Mouse (Mus musculus): ENCODE measurements at regions not wholly inside any gene's neighbourhood (a gene's known extent, or its start where the extent isn't known, plus 50 kb on each side); places are given as distances from the start of the nearest gene placed in this dataset.
A peak's percentile ranks its signal among the peaks of the same experiment; 100 is the strongest.

DNA sequence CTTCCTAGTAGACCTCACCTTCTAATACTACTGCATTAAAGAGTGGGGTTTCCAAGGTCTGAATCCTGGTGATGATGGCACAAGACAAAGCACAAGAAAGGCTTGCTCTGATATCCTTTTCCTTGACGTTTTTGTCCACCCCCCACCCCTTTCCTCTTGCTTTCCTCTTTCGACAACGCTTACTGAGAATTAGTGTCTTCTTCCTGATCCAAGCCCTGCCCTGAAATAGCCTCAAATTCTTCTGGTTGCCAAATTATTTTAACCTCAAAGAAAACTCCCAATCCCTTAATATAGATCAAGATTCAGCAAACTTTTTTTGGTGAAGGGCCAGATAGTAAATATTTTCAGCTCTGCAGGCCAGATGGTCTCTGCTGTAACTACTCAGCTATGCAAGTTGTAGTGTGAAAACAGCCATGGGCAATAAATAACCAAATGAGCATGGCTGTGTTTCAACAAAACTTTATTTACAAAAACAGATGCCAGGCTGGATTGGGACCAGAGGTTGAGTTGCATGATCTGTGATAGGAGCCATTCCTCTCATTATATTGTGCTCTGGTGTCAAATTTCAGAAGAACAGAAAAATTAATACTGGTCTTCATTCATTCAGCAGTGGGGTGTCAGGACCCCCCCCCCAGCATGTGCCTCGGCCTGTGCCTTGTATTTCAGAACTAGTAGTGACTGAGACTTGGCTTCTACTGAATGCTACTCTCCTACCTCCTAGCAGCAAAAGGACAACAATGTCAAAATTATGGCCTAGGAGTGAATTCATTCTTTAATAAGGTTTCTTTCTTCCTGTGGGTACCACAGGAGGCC, 218.5 kb upstream of the Nrip1 start:
- DNase-seq (ENCODE audit: low spot score), result peak; percentile 82

DNA sequence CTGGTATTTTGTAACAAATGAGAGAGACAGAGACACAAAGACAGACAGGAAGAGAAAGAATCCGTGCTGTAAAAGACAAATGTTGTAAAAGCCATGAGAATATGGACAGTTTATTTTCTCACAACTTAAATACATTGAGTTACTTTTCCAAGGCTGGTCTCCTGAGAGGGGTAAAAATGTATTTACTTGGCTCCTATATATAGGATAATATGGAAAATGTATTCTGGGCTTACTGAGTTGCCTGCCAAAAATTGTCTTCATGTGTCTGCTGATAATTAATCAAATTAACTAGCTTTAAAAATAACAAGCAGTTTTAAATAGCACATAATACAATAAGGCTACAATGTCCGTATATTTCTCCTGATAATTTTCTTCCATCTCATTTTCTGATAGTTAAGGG, 216.2 kb upstream of the Nrip1 start:
- no peak for DNase-seq (ENCODE audit: low spot score)

DNA sequence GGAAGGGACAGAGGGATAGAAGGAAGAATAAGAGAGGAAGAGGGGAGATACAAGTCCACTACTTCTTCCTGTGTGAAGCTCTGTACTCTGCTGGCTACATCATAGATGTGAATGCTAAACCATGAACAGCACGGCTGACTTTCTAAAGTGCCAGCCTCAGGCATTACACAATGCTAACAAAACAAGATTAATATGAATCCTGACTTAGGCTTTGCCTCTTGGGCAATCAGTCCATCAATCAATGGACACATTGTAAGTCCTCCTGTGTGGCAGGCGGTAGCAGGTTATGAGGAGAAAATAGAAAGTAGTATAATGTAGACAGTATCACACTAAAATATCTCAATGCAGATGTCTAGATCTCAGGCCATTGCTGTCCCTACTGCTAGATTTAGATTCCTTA, 203.6 kb upstream of the Nrip1 start:
- peak; percentile 52 for DNase-seq (ENCODE audit: low spot score)

DNA sequence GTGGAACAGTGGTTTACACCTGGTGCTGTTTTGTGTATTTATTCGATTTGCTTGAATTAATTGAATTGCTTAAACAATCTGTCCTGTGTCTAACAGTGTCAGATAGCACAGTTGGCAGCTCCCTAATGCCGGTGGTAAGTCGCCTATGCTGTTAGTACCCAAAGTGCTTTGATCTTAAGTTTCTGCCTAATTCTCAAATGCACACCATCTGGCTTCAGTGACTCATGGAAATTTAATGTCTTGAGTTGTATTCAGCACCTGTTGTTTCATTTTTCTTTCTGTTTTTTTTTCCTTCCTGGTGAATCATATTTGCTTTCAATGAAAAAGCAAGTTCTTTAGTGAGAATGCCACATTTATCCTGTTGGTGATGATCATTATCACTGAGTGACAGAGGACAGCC, 201.7 kb upstream of the Nrip1 start:
- no peak for DNase-seq (ENCODE audit: low spot score)

DNA sequence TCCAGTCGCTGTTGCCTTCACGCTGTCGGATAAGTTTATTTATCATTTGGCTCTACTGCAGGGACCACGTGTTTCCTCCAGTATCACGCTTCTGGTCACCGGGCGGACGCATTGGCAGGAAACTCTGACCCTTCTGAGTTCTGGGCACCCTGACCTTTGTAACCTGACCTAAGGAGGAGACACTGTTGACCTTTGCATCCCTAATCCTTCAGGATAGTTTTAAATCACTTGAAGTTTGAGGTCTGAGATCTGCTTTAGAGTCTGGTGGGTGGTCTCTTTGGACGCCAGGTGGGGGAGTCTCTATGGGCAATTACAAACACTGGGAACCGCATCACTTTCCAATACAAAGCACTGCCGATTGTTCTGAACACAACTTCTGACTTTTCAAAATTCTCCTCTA, 192.6 kb upstream of the Nrip1 start:
- no peak for DNase-seq (ENCODE audit: low spot score)

DNA sequence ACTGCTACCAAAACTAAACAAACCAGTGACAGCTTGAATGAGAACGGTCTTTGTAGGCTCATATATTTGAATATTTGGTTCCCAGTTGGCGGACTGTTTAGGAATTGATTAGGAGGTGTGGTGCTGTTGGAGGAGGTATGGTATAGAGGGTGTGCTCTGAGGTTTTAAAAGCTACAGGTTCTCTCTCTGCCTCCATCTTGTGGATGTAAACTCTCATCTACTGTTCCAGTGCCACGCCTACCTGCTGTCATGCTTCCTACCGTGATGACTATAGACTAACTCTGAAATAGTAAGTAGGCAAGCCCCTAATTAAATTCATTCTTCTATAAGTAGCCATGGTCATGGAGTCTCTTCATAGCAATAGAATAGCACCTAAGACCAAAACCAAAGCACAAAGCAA, 181.2 kb upstream of the Nrip1 start:
- DNase-seq (ENCODE audit: low spot score), result no peak

DNA sequence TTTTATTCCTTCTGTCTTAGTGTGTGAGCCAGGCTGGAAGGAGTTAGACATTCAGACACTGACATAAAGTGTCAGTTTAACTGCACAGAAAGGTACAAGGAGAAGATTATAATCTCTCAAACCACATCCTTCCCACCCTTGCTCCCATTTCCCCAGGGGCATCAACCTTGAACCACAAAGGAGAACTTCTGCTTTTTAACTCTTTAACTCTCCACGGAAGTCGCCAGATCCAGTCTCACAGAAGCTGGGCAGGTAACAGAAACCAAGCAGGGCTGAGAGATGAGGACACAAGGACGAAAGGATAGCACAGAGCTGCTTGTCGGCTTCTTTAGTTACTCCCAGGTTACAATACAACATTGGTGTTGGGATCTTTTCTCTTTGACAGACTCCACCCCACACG, 176.0 kb upstream of the Nrip1 start:
- no peak for DNase-seq (ENCODE audit: low spot score)

DNA sequence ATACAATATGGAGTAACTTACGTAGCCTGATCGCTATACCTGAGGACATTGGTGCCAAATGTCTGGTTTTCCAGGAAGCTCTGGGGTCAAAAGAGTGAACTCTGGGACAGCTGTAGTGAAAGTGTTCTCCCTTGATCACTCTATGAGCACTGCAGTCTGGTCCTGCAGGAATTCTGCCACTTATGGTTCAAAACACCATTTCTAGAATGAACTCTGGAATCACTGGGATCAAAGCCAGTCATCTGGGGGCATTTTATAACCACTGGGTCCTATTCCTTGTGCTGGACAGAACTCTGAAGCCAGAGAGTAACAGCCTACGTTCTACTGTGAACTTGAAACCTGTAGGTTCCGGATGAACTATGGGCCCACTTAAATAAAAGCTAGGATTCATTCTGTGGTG, 173.5 kb upstream of the Nrip1 start:
- DNase-seq (ENCODE audit: low spot score), result peak; percentile 39

DNA sequence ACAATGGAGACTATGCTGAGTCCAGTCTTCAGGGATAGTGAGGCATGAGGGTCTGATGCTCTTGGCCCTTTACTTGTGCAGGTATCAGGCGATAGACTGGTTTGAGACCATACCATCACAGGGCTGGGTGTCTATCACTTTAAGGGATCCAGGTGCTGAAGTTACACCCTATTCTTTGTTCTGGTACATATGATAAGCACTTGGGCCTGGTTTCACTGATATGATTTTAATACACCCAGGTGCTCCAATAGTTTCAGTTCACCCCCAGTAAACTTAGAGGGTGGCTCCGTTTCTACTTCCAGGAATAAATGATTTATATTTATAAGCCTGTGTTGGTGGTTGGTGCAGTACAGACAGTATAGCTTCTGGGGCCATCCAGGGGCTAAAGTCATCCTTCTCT, 173.0 kb upstream of the Nrip1 start:
- no peak for DNase-seq (ENCODE audit: low spot score)

DNA sequence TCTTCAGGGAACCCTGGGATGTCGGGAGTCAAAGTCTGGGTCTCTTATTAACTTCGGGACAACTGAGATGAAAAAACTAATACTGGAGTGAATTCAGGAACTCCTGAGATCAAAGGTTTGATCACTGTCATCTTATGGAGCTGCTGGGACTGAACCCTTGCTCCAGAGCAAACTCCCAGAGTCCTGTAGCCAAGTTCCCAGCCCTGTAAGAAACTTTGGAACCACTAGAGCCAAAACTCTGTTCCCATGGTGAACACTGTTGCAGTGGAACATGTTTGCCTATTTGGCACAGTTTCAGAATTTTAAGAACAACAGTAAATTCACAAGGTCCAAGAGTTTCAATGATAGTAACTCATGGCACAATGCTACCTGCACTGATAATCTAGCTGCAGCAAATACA, 172.3 kb upstream of the Nrip1 start:
- peak; percentile 86 for DNase-seq (ENCODE audit: low spot score)

DNA sequence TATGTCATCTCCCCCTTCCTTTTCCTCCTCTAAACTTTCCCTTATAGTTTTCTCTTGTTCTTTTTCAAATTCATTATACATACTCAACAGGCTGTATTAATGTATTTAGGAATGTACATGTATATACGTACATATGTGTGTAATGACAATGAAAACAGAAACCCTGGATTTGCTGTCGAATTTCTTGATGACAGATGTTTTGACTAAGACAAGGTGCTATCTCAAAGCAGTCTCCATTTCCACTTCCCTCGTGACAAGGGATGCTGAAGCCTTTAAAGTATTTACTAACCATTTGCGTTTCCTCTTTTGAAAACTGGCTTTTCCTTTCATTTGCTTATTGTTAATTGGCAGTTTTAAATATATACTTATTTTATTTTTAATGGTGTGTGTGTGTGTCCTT, 171.3 kb upstream of the Nrip1 start:
- DNase-seq (ENCODE audit: low spot score), result no peak

DNA sequence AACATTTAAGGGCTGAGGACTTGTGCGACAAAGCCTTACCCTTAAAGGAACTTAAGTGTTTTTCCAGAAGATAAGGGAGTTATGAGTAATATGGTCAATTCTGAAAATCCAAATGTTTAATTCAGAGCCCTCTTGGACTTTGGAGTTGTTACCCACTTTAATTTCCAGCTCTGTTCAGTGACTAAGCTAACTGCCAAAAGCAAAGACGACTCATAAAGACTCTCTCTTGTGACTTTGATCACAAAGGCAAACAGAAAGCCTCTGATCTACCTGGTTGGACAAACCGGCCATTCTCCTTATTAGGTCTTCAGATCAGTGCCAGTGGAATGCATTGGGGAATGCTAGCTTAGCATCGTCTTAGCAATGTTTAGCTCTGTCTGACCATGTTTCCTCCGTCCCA, 167.3 kb upstream of the Nrip1 start:
- no peak for DNase-seq (ENCODE audit: low spot score)

DNA sequence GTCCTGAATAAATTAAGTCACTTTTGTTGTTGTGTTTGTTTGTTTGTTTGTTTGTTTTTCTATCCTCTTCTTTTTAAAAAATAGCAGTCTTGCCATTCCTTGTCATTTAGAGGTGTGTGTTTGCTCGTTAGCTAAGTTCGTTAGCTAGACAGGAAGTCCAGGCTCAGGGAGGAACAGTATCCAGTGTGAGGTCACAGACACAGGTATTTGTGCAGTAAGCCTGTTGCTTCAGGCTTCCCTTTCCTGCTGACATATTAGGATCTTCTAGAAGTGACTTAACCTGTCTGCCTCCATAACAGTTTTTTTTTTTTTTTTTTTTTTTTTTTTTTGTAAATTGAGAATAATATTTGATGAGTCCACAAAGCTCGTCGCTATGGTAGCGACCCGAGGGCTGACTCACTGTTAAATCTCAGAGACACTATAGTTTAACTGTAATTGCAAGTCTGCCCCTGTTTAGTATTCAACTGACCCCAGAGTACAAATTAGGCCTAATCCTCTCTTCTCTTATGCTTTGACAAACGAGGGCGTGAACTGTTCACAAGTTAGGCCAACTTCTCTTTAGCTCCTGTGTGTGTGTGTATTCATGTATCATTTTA, 166.8 kb upstream of the Nrip1 start:
- no peak for DNase-seq (ENCODE audit: low spot score)

DNA sequence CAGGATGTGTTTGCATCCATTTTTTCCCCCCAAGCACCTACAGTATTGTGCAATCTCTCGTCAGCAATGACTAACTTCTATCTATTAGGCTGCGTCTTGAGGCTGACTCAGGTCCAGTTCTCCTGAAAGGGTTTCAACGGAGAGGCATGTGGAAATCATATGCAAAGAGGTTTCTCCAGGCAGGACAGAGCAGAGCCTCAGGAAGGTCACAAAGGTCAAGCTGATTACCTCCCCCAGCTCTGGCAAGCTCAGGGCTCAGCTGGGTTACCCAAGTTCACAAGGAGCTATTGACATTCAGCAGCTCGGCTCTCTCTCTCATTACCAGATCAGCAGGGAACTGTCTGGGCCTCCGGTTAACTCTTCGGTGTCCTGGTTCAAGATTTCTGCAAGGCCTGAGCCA, 166.0 kb upstream of the Nrip1 start:
- peak; percentile 61 for DNase-seq (ENCODE audit: low spot score)

DNA sequence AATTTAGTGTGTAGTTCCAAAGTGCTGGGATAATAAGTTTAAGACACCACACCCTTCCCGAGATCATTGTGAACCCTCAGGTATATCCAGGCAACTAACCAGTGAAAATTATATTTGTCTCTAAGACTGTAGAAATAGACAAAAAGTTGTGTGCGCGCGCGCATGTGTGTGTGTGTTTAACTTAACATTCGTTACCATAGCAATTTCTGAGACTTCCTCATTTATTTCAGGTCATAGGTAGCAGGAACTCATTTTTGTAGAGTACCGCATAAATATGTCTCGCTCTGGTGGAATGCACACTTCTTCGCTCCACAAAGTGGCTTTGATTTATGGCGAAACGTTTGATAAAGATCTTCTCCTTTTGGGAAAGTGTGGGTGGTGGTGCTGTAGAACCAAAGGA, 164.2 kb upstream of the Nrip1 start:
- DNase-seq (ENCODE audit: low spot score), result no peak

DNA sequence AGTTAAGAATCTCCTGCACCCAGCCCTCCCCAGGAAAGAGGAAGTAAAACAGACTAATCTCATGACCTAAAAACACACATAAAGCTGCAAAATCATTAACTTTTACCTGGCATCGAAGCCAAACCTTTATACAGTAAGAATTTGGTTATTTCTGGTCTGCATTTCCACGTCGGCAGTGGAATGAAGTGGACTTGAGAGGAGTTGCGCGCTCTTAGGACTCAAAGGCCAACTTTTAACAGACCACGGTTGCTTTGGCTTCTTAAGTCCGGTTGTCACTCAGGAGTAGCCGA, 159.2 kb upstream of the Nrip1 start:
- DNase-seq (ENCODE audit: low spot score), result no peak

DNA sequence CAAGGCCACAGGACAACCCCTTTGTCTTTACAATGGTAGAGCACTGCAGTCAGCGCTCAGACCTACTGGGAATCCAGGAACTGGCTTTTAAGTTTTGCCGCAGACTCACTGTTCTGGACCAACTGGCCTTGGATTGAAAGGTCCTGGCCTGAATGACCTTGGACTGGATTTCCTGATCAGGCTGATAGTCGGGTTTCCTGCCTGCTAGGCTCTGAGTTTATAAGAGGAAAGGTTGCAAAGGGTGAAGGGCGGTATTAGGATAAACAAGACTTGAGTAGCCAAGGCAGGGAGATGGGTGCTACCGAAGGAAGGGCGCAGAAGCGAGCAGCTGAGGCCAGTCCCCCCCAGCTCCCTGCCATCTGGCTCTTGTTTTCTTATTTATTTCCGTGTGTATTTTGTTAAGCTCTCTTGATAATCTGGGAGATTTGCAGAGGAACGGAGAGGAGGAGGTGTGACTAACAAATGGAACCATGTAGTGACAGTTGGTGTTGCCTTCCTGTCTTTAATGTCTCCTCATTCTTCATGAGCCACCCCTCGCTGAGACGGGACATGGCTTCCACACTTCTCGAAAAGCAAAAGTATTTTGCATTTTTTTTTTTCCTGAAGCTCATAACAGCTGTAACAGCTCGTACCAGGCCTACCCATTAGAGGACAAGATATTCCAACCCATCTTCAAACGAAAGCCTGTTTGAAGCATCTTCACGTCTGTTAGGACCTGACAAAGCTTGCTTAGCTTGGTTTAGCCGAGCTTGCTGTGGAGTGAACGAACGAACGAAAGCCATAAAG, 158.7 kb upstream of the Nrip1 start:
- no peak for DNase-seq (ENCODE audit: low spot score)

DNA sequence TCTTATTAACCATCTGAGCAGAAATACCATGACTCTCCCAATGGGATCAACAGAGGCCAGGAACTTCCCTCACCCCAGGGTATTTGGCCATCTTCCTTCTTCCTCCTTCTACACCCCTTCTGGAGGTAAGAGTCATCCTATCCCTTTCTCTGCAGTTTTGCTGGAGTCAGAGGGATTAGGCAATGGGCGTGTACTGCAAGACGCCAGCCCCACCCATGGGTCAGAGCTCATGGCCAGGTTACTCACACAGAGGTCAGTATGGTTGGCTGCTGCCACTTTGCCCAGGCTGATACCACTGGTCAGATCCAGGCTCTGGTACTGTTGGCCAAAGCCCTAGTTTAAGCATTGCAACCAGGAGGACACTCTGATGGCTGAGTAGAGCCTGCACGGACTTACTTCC, 157.3 kb upstream of the Nrip1 start:
- DNase-seq (ENCODE audit: low spot score), result no peak

DNA sequence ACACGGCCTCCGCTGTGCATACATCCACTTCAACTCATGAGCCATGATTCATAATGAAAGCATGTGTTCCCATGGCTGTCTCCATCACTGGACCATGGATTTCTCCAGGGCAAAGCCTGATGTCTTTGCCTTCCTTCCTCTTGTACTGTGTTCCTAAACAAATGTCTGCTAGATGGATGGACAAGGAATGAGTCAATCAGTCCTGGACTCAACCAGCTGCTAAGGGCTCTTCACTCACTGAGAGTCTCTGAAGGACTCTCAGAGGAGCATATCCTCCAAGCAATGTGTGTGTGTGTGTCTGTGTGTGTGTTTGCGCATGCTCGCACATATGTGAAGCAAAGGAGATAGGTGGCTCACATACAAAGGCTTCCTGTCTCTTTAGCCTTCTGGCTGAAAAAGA, 156.0 kb upstream of the Nrip1 start:
- no peak for DNase-seq (ENCODE audit: low spot score)

DNA sequence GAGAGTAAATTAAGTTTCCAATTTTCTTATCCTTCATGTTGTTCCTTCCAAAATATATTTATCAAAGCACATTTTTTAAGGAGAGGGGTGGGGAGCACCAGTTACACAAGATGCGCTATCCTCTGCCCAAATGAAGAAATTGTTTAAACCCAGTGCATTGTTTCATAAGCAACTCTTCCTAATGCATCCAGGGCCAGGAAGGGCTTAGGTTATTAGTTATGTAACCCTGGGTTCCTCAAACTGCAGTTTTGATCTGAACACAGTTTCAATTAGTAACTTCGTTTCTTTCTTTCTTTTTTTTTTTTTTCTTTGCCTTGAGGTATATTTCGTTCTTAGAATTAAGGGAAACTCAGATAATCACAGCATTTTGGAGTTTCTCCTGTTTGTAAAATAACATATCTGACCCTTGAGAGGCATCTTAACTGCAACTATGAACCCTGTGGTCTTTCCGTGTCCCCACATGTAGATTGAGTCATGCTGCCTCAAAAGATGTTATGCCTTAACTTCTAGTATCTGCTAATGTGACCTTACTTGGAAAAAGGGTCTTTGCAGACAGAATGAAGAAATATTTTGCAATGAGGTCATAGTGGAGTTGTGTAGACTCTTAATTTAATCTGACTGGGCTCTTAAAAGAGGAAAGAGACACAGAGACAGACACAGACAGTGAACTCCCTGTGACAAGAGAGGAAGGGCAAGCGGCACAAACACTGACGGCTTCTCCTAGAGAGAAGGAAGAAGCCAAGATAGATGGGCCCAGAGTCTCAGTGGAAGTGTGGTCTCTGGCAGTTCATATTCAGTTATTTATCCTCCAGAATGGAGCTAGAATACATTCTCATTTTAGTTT, 153.7 kb upstream of the Nrip1 start:
- peak; percentile 78 for DNase-seq (ENCODE audit: low spot score)

DNA sequence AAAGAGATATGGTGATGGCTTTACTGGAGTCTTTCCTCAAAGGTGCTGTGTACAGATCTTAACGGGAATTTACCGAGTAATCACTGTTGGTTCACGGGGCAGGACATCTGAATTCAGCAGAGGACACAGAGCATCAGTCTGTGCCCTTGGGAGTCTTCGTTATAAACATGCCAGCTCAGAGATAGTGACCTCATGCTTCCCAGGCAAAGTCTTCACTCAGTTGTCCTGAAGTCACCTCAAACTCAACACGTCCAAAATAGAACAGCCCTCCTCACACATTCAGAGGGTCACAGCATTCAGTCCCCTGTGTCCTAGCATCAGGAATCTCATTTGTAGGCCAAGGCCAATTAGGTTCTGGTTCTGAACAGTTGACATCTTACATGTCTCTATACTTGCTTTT, 151.9 kb upstream of the Nrip1 start:
- peak; percentile 25 for DNase-seq (ENCODE audit: low spot score)

DNA sequence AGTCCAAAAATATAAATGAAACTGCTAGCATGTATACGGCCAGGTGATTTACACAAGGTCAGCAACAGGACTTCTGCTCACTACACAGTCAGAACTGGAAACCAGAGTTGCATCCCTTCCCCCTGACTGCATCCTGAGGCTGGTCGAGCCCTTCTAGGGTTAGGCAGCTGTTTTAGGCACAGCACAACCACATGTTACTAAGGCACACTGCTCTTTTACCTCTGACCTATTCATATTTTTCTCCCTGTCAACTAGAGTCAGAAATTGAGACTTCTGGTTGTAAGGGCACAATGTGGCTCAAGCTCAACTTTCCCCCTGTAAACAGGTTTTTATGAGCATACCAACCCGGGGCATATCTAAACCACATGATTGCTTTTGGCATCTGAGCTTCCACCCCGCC, 151.3 kb upstream of the Nrip1 start:
- DNase-seq (ENCODE audit: low spot score), result peak; percentile 62

DNA sequence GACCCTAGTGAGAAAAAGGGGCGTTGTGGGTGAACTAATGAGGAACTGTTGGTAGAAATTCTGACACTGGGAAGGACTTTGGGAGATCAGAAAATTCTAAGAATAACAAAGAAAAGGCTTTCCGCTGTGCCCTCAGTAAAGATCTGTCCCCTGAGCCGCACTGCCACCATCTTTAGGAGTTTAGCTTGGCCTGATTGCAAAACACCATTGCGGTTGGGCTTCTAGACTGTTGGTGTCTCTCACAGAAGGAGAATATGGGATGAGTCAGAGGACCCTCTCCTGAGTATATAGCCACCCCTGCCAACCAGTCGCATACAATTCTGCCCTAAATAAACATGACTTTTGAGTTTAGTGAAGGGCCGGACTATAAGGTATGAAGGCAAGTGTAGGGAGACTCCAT, 147.5 kb upstream of the Nrip1 start:
- DNase-seq (ENCODE audit: low spot score), result no peak
